14 mouse cellular contexts compared by ENCODE assay signal in the genomic region with DNA sequence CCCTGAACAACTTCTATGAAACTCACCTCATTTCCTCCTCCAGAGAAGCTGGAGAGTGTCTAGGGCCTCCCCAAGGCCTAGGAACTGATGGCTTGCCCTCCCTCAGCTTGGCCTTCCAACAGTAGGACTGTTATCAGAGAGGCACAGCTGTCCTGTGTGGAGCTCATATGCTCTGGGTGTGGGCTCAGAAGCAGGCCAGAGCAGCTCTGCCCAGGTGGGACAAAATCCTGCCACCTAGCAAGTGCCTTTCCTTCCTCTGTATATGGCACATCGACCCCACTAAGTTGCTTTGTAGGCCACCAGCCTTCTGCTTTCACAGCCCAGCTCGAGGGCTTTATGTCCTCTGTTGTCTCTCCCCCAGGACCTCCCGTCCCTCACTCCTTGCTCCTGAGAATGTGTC. TPM values are rescaled to one million over a fixed set of nuclear protein-coding genes. Genes with fewer than 3 reads are reported as not detected.
DNase-seq lines count a peak whose midpoint lies in the region; ATAC-seq and TF ChIP-seq lines count a peak whose summit lies in the region.
"Had no signal": no experiment of that assay in that cellular context is flagged by ENCODE, and none has a peak within 500 bp of the region (broad histone marks: within the 10 kb centered on the region; RNA-seq: fewer than 3 reads in every experiment).

No protein-coding gene starts in this region.

- TF ChIP-seq POLR2A in cerebellum, adult 2 months (IDR thresholded peaks at IDR 0.05; ENCODE audit: borderline replicate concordance, insufficient read depth, low read length), result no peak

- TF ChIP-seq CTCF in cerebellum, adult 2 months (IDR thresholded peaks at IDR 0.05; ENCODE audit: borderline replicate concordance, insufficient read depth, low read depth, low read length), result no peak

- H3K4me3 ChIP-seq in heart, embryonic 12.5 days, result no peak overlapping the region
- H3K4me3 ChIP-seq in erythroblast, embryonic 14.5 days (replicated peaks), result peak overlapping the region; percentile 49
- H3K4me3 ChIP-seq in cerebellum, adult 2 months (replicated peaks; ENCODE audit: insufficient read depth, low read depth, low read length), result no peak overlapping the region
- H3K4me3 ChIP-seq: left cerebral cortex, adult 2 months; myocyte had no signal

- H3K4me1 ChIP-seq in heart, embryonic 12.5 days (replicated peaks), result no peaks in the 10 kb centered on the region
- peaks cover 80% of the 10 kb centered on the region for H3K4me1 ChIP-seq in erythroblast, embryonic 14.5 days (ENCODE audit: control insufficient read depth)
- peaks cover 65% of the 10 kb centered on the region for H3K4me1 ChIP-seq in cerebellum, adult 2 months (ENCODE audit: control insufficient read depth, insufficient read depth, low read length)

- H3K9ac ChIP-seq in heart, embryonic 12.5 days, result no peak overlapping the region

- no peaks in the 10 kb centered on the region for H3K36me3 ChIP-seq in heart, embryonic 12.5 days
- H3K36me3 ChIP-seq in erythroblast, embryonic 14.5 days (ENCODE audit: control insufficient read depth), result peaks cover 100% of the 10 kb centered on the region

- DNase-seq in heart, adult 9 months (ENCODE audit: low spot score in 2 of 2), result no peak
- peak; percentile 52 for DNase-seq in MEL-GATA-1-ER (ENCODE audit: extremely low read depth, low read depth)
- no peak for DNase-seq in cerebellum, adult 2 months
- DNase-seq in gastrocnemius, postnatal 36 days, result no peak
- DNase-seq in left cerebral cortex, postnatal 10 days (ENCODE audit: extremely low spot score in 1 of 2, low spot score in 2 of 2), result no peak
- DNase-seq: adrenal gland, postnatal 25 days; B cell, adult 2 months; right cerebral cortex, postnatal 4 days had no signal

- WGBS in heart, embryonic 12.5 days, result 76% methylated on average over 3 of the region's 3 CpGs
- WGBS in cerebellum, adult 2 months, result 76% methylated on average over 3 of the region's 3 CpGs

- intact Hi-C loops in gastrocnemius, postnatal 36 days (cut with DNase I), result loop anchor here (5.0 kb wide), 1 partner anchor 72 kb away; no protein-coding TSS in a partner anchor
- intact Hi-C loops in left cerebral cortex, postnatal 10 days (cut with DNase I), result no loop called here

- H3K27ac ChIP-seq in heart, embryonic 12.5 days (ENCODE audit: poor library complexity, severe bottlenecking), result peak overlapping the region; percentile 31; the same call in 1 of the 2 replicates
- H3K27ac ChIP-seq in cerebellum, adult 2 months (ENCODE audit: insufficient read depth, low read length), result no peak overlapping the region
- H3K27ac ChIP-seq: left cerebral cortex, adult 2 months had no signal

- H3K27me3 ChIP-seq in heart, embryonic 12.5 days (replicated peaks), result peaks cover 8% of the 10 kb centered on the region; the same call in 1 of the 2 replicates
- no peaks in the 10 kb centered on the region for H3K27me3 ChIP-seq in erythroblast, embryonic 14.5 days (ENCODE audit: control insufficient read depth)
- no peaks in the 10 kb centered on the region for H3K27me3 ChIP-seq in cerebellum, adult 2 months (ENCODE audit: control insufficient read depth, insufficient read depth, low read length)

- ATAC-seq in heart, embryonic 12.5 days (ENCODE audit: insufficient number of reproducible peaks, low FRiP score), result peak; percentile 90
- peak; percentile 26; the same call in 1 of the 2 replicates for ATAC-seq in megakaryocyte, adult 5-6 weeks (ENCODE audit: poor library complexity, severe bottlenecking)
- ATAC-seq: inflammation-experienced regulatory T-cells, adult 6 months had no signal

- H3K9me3 ChIP-seq in heart, embryonic 12.5 days (replicated peaks), result no peaks in the 10 kb centered on the region
- H3K9me3 ChIP-seq in erythroblast, embryonic 14.5 days (ENCODE audit: control insufficient read depth, low read length), result no peaks in the 10 kb centered on the region

- H3K4me2 ChIP-seq in heart, embryonic 12.5 days, result no peak overlapping the region

RNA-seq across cellular contexts. Expression of a gene that starts 23.2 kb away (rescaled TPM):
- polyA plus RNA-seq in heart, embryonic 12.5 days (2016; fragmentation: Nextera tagmentation; extraction: Ambion mirVana), result 4.0 and 4.3 TPM in 2 replicates
- polyA plus RNA-seq in erythroblast, embryonic 14.5 days (2012), result 10.1 and 12.5 TPM in 2 replicates
- total RNA-seq in megakaryocyte, adult 5-6 weeks (2015), result 6.8 and 11.0 TPM in 2 replicates
- 8.0 and 8.5 TPM in 2 replicates for total RNA-seq in megakaryocyte, adult 5-6 weeks (2017)
- polyA plus RNA-seq in cerebellum, adult 2 months (2012; rRNA removed), result 53.6 and 61.9 TPM in 2 replicates
- total RNA-seq in gastrocnemius, postnatal 36 days (2021), result 1 to 10 TPM; 2.1 to 2.8 TPM
- 1 to 10 TPM; 3.7 to 7.1 TPM for total RNA-seq in left cerebral cortex, postnatal 10 days (2021)

RNA-seq across cellular contexts. Expression of a gene that starts 24.6 kb away (rescaled TPM):
- 2.6 and 3.2 TPM in 2 replicates for polyA plus RNA-seq in heart, embryonic 12.5 days (2016; fragmentation: Nextera tagmentation; extraction: Ambion mirVana)
- polyA plus RNA-seq in erythroblast, embryonic 14.5 days (2012), result 0.26 and 0.77 TPM in 2 replicates
- 1.3 and 1.5 TPM in 2 replicates for total RNA-seq in megakaryocyte, adult 5-6 weeks (2015)
- total RNA-seq in megakaryocyte, adult 5-6 weeks (2017), result 0.44 and 0.77 TPM in 2 replicates
- 2.4 and 2.7 TPM in 2 replicates for polyA plus RNA-seq in cerebellum, adult 2 months (2012; rRNA removed)
- total RNA-seq in gastrocnemius, postnatal 36 days (2021), result under 1 TPM; 0.67 to 0.99 TPM
- 1 to 10 TPM; 2.4 to 2.9 TPM for total RNA-seq in left cerebral cortex, postnatal 10 days (2021)
